Mouse (Mus musculus) gastrocnemius, adult 2 months (tissue): Measurements from ENCODE around the gene Sh3bp5l. TPM values are rescaled to one million over a fixed set of nuclear protein-coding genes. Genes with fewer than 3 reads are reported as not detected.

Experiments used
- DNase-seq: peaks from one replicate; pipeline ENCODE4 v3.0.0; 2022
- H3K27ac ChIP-seq: fragments of 200-600 bp; 2 replicates; pipeline ENCODE4 v1.8.1; 2022; ENCODE audit warnings: mild to moderate bottlenecking
- H3K4me3 ChIP-seq: fragments of 200-600 bp; 2 replicates; pipeline ENCODE4 v1.8.1; 2022; ENCODE audit warnings: mild to moderate bottlenecking, moderate library complexity
- CTCF ChIP-seq: fragments of 200-600 bp; IDR thresholded peaks from 2 replicates; pipeline ENCODE4 v1.8.1; 2022; ENCODE audit warnings: antibody characterized with exemption, mild to moderate bottlenecking, moderate library complexity
- intact Hi-C: fragments of 180-260 bp; cut with DNase I; formaldehyde crosslinking; loops from one replicate; pipeline ENCODE4 v1.15.1; 2025
- long read RNA-seq, 2 experiments: library from polyadenylated mRNA; stranded (forward); transcript quantifications; one replicate each; pipeline ENCODE4 v2.0.0; 2021
- total RNA-seq, 2 experiments: library from RNA; stranded (reverse); gene quantifications; 2 replicates each; pipeline ENCODE4 v1.2.3; 2021

The Sh3bp5l gene
- total RNA-seq, result 10 to 100 TPM; 21.2 to 23.5 TPM
- long read RNA-seq, experiment 1, transcript Sh3bp5l-202 (7 exons, 3,016 nt), result minor isoform, 13 of 64 reads
- long read RNA-seq, experiment 1, transcript Sh3bp5l-201 (7 exons, 2,977 nt), result major isoform, 47 of 64 reads
- long read RNA-seq, experiment 1, partial matches to known transcripts, result 1 of 64 reads
- long read RNA-seq, experiment 1, other reads (novel, unspliced or antisense), result 3 of 64 reads
- long read RNA-seq, experiment 2, transcript Sh3bp5l-202 (7 exons, 3,016 nt), result minor isoform, 17 of 70 reads
- long read RNA-seq, experiment 2, transcript Sh3bp5l-201 (7 exons, 2,977 nt), result major isoform, 42 of 70 reads
- long read RNA-seq, experiment 2, partial matches to known transcripts, result 5 of 70 reads
- long read RNA-seq, experiment 2, other reads (novel, unspliced or antisense), result 6 of 70 reads

GRCm38 (mm10) chr11:58330276-58331148, at the start of gene Sh3bp5l, which contains the start of gene Zfp672:
Gene Sh3bp5l (plus strand): TSS chr11:58330724.
Gene Zfp672 (minus strand): TSS chr11:58330339.
- Histone ChIP-seq H3K27ac (peak within 1 kb of the TSS; percentile 96), H3K4me3 (peak within 1 kb of the TSS; percentile 91)
- peak; percentile 93 for DNase-seq
- intact Hi-C loops, result loop anchor here (1.0 kb wide), 1 partner anchor 28 kb away; no protein-coding TSS in a partner anchor
- TF ChIP-seq CTCF, result no peak

- no peak for TF ChIP-seq CTCF
- no peak overlapping the region for H3K27ac ChIP-seq
- no peak for DNase-seq
- no peak overlapping the region for H3K4me3 ChIP-seq
- intact Hi-C loops, result no loop called here
Measured at GRCm38 (mm10) chr11:58281970-58282496, 48.5 kb upstream of the Sh3bp5l start.

GRCm38 (mm10) chr11:58282518-58282917, 48.0 kb upstream of the Sh3bp5l start:
- no peak for DNase-seq
- intact Hi-C loops, result no loop called here
- Histone ChIP-seq H3K27ac (no peak overlapping the region), H3K4me3 (no peak overlapping the region)
- no peak for TF ChIP-seq CTCF

- Histone ChIP-seq H3K27ac (no peak overlapping the region), H3K4me3 (no peak overlapping the region)
- DNase-seq, result no peak
- no peak for TF ChIP-seq CTCF
- intact Hi-C loops, result loop anchor here (10.0 kb wide), 1 partner anchor 345 kb away; the partner anchor contains the start of gene Olfr323
Measured at GRCm38 (mm10) chr11:58289992-58290682, 40.4 kb upstream of the Sh3bp5l start.

GRCm38 (mm10) chr11:58290812-58291211, 39.7 kb upstream of the Sh3bp5l start:
- Histone ChIP-seq H3K4me3 (no peak overlapping the region), H3K27ac (no peak overlapping the region)
- TF ChIP-seq CTCF, result no peak
- DNase-seq, result no peak
- intact Hi-C loops, result loop anchor here (10.0 kb wide), 1 partner anchor 344 kb away; the partner anchor contains the start of gene Olfr323

- intact Hi-C loops, result loop anchor here (10.0 kb wide), 1 partner anchor 342 kb away; the partner anchor contains the start of gene Olfr323
- Histone ChIP-seq H3K4me3 (no peak overlapping the region), H3K27ac (no peak overlapping the region)
- TF ChIP-seq CTCF, result no peak
- DNase-seq, result no peak
Measured at GRCm38 (mm10) chr11:58292791-58293190, 37.7 kb upstream of the Sh3bp5l start.

GRCm38 (mm10) chr11:58297396-58297795, 33.1 kb upstream of the Sh3bp5l start:
- no peak for TF ChIP-seq CTCF
- Histone ChIP-seq H3K4me3 (no peak overlapping the region), H3K27ac (no peak overlapping the region)
- no peak for DNase-seq
- intact Hi-C loops, result loop anchor here (10.0 kb wide), 1 partner anchor 337 kb away; the partner anchor contains the start of gene Olfr323

GRCm38 (mm10) chr11:58301057-58301456, 29.5 kb upstream of the Sh3bp5l start:
- intact Hi-C loops, result loop anchor here (5.0 kb wide), 1 partner anchor 74 kb away; no protein-coding TSS in a partner anchor
- peak overlapping the region; percentile 89 for H3K27ac ChIP-seq

GRCm38 (mm10) chr11:58301837-58302754, 28.4 kb upstream of the Sh3bp5l start:
- intact Hi-C loops, result loop anchor here (1.0 to 5.0 kb wide), 3 partner anchors 28 to 131 kb away; partner anchors contain the start of genes Mrpl22, Sh3bp5l and Zfp672
- peak overlapping the region; percentile 87 for H3K4me3 ChIP-seq
- peak overlapping the region; percentile 89 for H3K27ac ChIP-seq
- peak; percentile 93 for DNase-seq
- peak; percentile 94; the same call in 1 of the 2 replicates for TF ChIP-seq CTCF

More at GRCm38 (mm10) chr11:58301057-58301456, 29.5 kb upstream of the Sh3bp5l start:
- H3K4me3 ChIP-seq, result peak overlapping the region; percentile 87
- peak; percentile 63 for DNase-seq
- TF ChIP-seq CTCF, result peak; percentile 77

GRCm38 (mm10) chr11:58302774-58303445, 27.6 kb upstream of the Sh3bp5l start:
- intact Hi-C loops, result loop anchor here (1.0 to 5.0 kb wide), 3 partner anchors 27 to 132 kb away; partner anchors contain the start of genes Mrpl22, Sh3bp5l and Zfp672
- DNase-seq, result no peak
- Histone ChIP-seq H3K4me3 (peak overlapping the region; percentile 87), H3K27ac (peak overlapping the region; percentile 89)
- TF ChIP-seq CTCF, result no peak
